Mouse (Mus musculus): Measurements from ENCODE around the gene Flii.

GRCm38 (mm10) chr11:60736491-60736890 lies 9.4 kb upstream of the Flii start:
- TF ChIP-seq EP300 (IDR thresholded peaks at IDR 0.05; ENCODE audit: low read depth): no peak
- TF ChIP-seq CTCF (IDR thresholded peaks at IDR 0.05; ENCODE audit: low read depth): no peak

Measured in liver, postnatal 0 days (tissue).